Mouse (Mus musculus) liver, embryonic 14.5 days (tissue): ENCODE data around the gene Aplnr. TPM values are rescaled to one million over a fixed set of nuclear protein-coding genes. Genes with fewer than 3 reads are reported as not detected.

Experiments
- ATAC-seq: fragments of 200-750 bp; cut with Nextera tagmentation; 2 replicates; pipeline ENCODE4 v1.8.0; 2017; ENCODE audit warnings: moderate number of reproducible peaks, mild to moderate bottlenecking, moderate library complexity; ENCODE audit not compliant: insufficient read depth
- DNase-seq, 3 experiments: peaks; one replicate each; pipeline ENCODE4 v3.0.0-alpha.2; 2012 to 2013; ENCODE audit warnings: low read depth in 3 of 3, low spot score in 3 of 3
- H3K27ac ChIP-seq: fragments of 300-500 bp; sonication (generic); 2 replicates; pipeline ENCODE4 v1.5.1; 2014; ENCODE audit warnings: moderate library complexity, mild to moderate bottlenecking, control low read depth, inconsistent platforms
- H3K27me3 ChIP-seq: fragments of 300-500 bp; sonication (generic); 2 replicates; pipeline ENCODE4 v1.6.1; 2014; ENCODE audit warnings: mild to moderate bottlenecking, low read length, moderate library complexity; ENCODE audit not compliant: control insufficient read depth, insufficient read depth
- H3K36me3 ChIP-seq: fragments of 300-500 bp; sonication (generic); replicated peaks from 2 replicates; pipeline ENCODE4 v1.6.1; 2014; ENCODE audit warnings: low read depth; ENCODE audit not compliant: control insufficient read depth, insufficient read depth
- H3K4me1 ChIP-seq, 2 experiments: fragments of 200-500 bp in 1 of 2; fragments of 300-500 bp in 1 of 2; sonication (generic) in 1 of 2; replicated peaks; 2 replicates each; pipeline ENCODE4 v1.6.1; 2012 to 2014; ENCODE audit warnings: antibody characterized with exemption in 1 of 2, inconsistent platforms in 1 of 2, low read length in 1 of 2; ENCODE audit not compliant: control insufficient read depth in 2 of 2, insufficient read depth in 2 of 2
- H3K4me2 ChIP-seq: fragments of 300-500 bp; sonication (generic); 2 replicates; pipeline ENCODE4 v1.6.1; 2014; ENCODE audit warnings: low read depth, mild to moderate bottlenecking, control low read depth, moderate library complexity
- H3K4me3 ChIP-seq, 2 experiments: fragments of 200-500 bp in 1 of 2; fragments of 300-500 bp in 1 of 2; sonication (generic) in 1 of 2; 2 replicates each; pipeline ENCODE4 v1.5.1; 2012 to 2014; ENCODE audit warnings: low read depth in 2 of 2, low read length in 2 of 2, mild to moderate bottlenecking in 2 of 2, control low read depth in 1 of 2, inconsistent platforms in 1 of 2, moderate library complexity in 1 of 2; ENCODE audit not compliant: insufficient read depth in 1 of 2
- H3K9ac ChIP-seq: fragments of 300-500 bp; sonication (generic); replicated peaks from 2 replicates; pipeline ENCODE4 v1.6.1; 2014; ENCODE audit warnings: mild to moderate bottlenecking, control low read depth, moderate library complexity
- H3K9me3 ChIP-seq: fragments of 300-500 bp; sonication (generic); 2 replicates; pipeline ENCODE4 v1.6.1; 2016; ENCODE audit warnings: low read length, mixed read lengths; ENCODE audit not compliant: control insufficient read depth
- CTCF ChIP-seq: IDR thresholded peaks from 2 replicates; pipeline ENCODE4 v1.5.1; 2016; ENCODE audit warnings: antibody characterized with exemption, low read depth, control low read depth
- EP300 ChIP-seq: IDR thresholded peaks from 2 replicates; pipeline ENCODE4 v1.6.1; 2016; ENCODE audit warnings: antibody characterized with exemption, low read depth
- WGBS: fragments of 180-500 bp; shearing (Covaris S2); extraction: QIAGEN DNeasy Blood & Tissue Kit; methylation state at CpG from one replicate; pipeline ENCODE4 v1.1.7; 2014; ENCODE audit not compliant: insufficient replicate concordance; 5-methylcytosine and 5-hydroxymethylcytosine counted together
- polyA plus RNA-seq, 2 experiments: library from polyadenylated mRNA; depleted of rRNA in 1 of 2; stranded (reverse) in 1 of 2; unstranded in 1 of 2; fragments of >200 nt; fragmentation: Nextera tagmentation in 1 of 2; extraction: Ambion mirVana in 1 of 2; gene quantifications; 2 replicates each; pipeline versions ENCODE4 v1.2.1 to v1.2.3; 2012 to 2014

Aplnr gene
- polyA plus RNA-seq, 2 experiments: 0.76 to 0.88 TPM

- no peak overlapping the region for H3K27ac ChIP-seq
- no peak overlapping the region for H3K4me3 ChIP-seq
- DNase-seq (no peak), ATAC-seq (no peak)
- 58% methylated on average over 2 of the region's 2 CpGs for WGBS
- no peaks in the 10 kb centered on the region for H3K36me3 ChIP-seq
- H3K4me2 ChIP-seq: no peak overlapping the region
- peaks cover 0 to 3% of the 10 kb centered on the region in 2 experiments; a peak in 1 of 4 replicates for H3K4me1 ChIP-seq
- no peak for TF ChIP-seq CTCF
- TF ChIP-seq EP300: no peak
- no peak overlapping the region for H3K9ac ChIP-seq
- H3K9me3 ChIP-seq: no peaks in the 10 kb centered on the region
- no peaks in the 10 kb centered on the region for H3K27me3 ChIP-seq
Observed at GRCm38 (mm10) chr2:85098014-85098413, 38.0 kb upstream of the Aplnr start.

- ATAC-seq: no peak
- peaks cover 0 to 3% of the 10 kb centered on the region in 2 experiments; a peak in 1 of 4 replicates for H3K4me1 ChIP-seq
- H3K27ac ChIP-seq: no peak overlapping the region
- H3K4me3 ChIP-seq: no peak overlapping the region
- H3K9ac ChIP-seq: no peak overlapping the region
- H3K27me3 ChIP-seq: no peaks in the 10 kb centered on the region
- H3K36me3 ChIP-seq: no peaks in the 10 kb centered on the region
- TF ChIP-seq EP300: no peak
- no peak for TF ChIP-seq CTCF
- no peak overlapping the region for H3K4me2 ChIP-seq
- 52% methylated on average over 7 of the region's 7 CpGs for WGBS
- no peaks in the 10 kb centered on the region for H3K9me3 ChIP-seq
- no peak for DNase-seq
Observed at GRCm38 (mm10) chr2:85098824-85099511, 37.1 kb upstream of the Aplnr start.

- no peaks in the 10 kb centered on the region for H3K27me3 ChIP-seq
- no peaks in the 10 kb centered on the region for H3K9me3 ChIP-seq
- H3K4me3 ChIP-seq: no peak overlapping the region
- H3K4me1 ChIP-seq: no peaks in the 10 kb centered on the region
- DNase-seq (no peak), ATAC-seq (no peak)
- H3K4me2 ChIP-seq: no peak overlapping the region
- H3K9ac ChIP-seq: no peak overlapping the region
- 58% methylated on average over 8 of the region's 8 CpGs for WGBS
- no peak overlapping the region for H3K27ac ChIP-seq
- H3K36me3 ChIP-seq: no peaks in the 10 kb centered on the region
- no peak for TF ChIP-seq CTCF
Observed at GRCm38 (mm10) chr2:85103201-85103600, 32.8 kb upstream of the Aplnr start.

- Histone ChIP-seq H3K36me3 (no peaks in the 10 kb centered on the region), H3K9ac (no peak overlapping the region), H3K9me3 (no peaks in the 10 kb centered on the region), H3K4me2 (no peak overlapping the region), H3K27me3 (no peaks in the 10 kb centered on the region), H3K4me1 (no peaks in the 10 kb centered on the region), H3K4me3 (no peak overlapping the region), H3K27ac (no peak overlapping the region)
- ATAC-seq: no peak
- no peak for DNase-seq
- TF ChIP-seq CTCF (no peak), EP300 (no peak)
- 25% methylated on average over 11 of the region's 11 CpGs for WGBS
Observed at GRCm38 (mm10) chr2:85105426-85106013, 30.5 kb upstream of the Aplnr start.

- Histone ChIP-seq H3K36me3 (no peaks in the 10 kb centered on the region), H3K4me2 (no peak overlapping the region), H3K4me3 (no peak overlapping the region), H3K27me3 (no peaks in the 10 kb centered on the region), H3K9ac (no peak overlapping the region), H3K27ac (no peak overlapping the region), H3K9me3 (no peaks in the 10 kb centered on the region), H3K4me1 (no peaks in the 10 kb centered on the region)
- DNase-seq (no peak), ATAC-seq (no peak)
- no peak for TF ChIP-seq EP300
- TF ChIP-seq CTCF: no peak
- WGBS: 38% methylated on average over 7 of the region's 7 CpGs
Observed at GRCm38 (mm10) chr2:85106068-85106790, 29.8 kb upstream of the Aplnr start.
